Mouse (Mus musculus) kidney, postnatal 0 days (tissue): ENCODE results near the gene Nid2. TPM values are rescaled to one million over a fixed set of nuclear protein-coding genes. Genes with fewer than 3 reads are reported as not detected.

ENCODE experiments used
- ATAC-seq: fragments of 200-750 bp; cut with Nextera tagmentation; replicated peaks from 2 replicates; pipeline ENCODE4 v1.8.0; 2017; ENCODE audit warnings: low read depth, moderate number of reproducible peaks, moderate TSS enrichment, moderate library complexity; ENCODE audit not compliant: low FRiP score
- DNase-seq: peaks from one replicate; pipeline ENCODE4 v3.0.0-alpha.2; 2016; ENCODE audit warnings: low spot score
- H3K27ac ChIP-seq: fragments of 300-500 bp; sonication (generic); 2 replicates; pipeline ENCODE4 v1.5.1; 2014; ENCODE audit warnings: mild to moderate bottlenecking
- H3K27me3 ChIP-seq: fragments of 300-500 bp; sonication (generic); 2 replicates; pipeline ENCODE4 v1.6.1; 2014; ENCODE audit warnings: low read length, mixed read lengths; ENCODE audit not compliant: insufficient read depth
- H3K36me3 ChIP-seq: fragments of 300-500 bp; sonication (generic); 2 replicates; pipeline ENCODE4 v1.6.1; 2014; ENCODE audit warnings: low read length, mixed read lengths; ENCODE audit not compliant: insufficient read depth
- H3K4me1 ChIP-seq: fragments of 300-500 bp; sonication (generic); replicated peaks from 2 replicates; pipeline ENCODE4 v1.6.1; 2014; ENCODE audit warnings: antibody characterized with exemption, low read length, mixed read lengths; ENCODE audit not compliant: insufficient read depth
- H3K4me2 ChIP-seq: fragments of 300-500 bp; sonication (generic); 2 replicates; pipeline ENCODE4 v1.6.1; 2014; ENCODE audit warnings: mild to moderate bottlenecking, low read length, moderate library complexity, mixed read lengths
- H3K4me3 ChIP-seq: fragments of 300-500 bp; sonication (generic); replicated peaks from 2 replicates; pipeline ENCODE4 v1.5.1; 2014; ENCODE audit warnings: low read depth, low read length
- H3K9ac ChIP-seq: fragments of 300-500 bp; sonication (generic); 2 replicates; pipeline ENCODE4 v1.6.1; 2014; ENCODE audit warnings: low read depth, low read length
- H3K9me3 ChIP-seq: fragments of 300-500 bp; sonication (generic); replicated peaks from 2 replicates; pipeline ENCODE4 v1.6.1; 2016; ENCODE audit warnings: low read length, inconsistent platforms, mixed read lengths
- CTCF ChIP-seq: IDR thresholded peaks from 2 replicates; pipeline ENCODE4 v1.5.1; 2016; ENCODE audit warnings: antibody characterized with exemption, low read depth, mild to moderate bottlenecking, moderate library complexity
- WGBS: fragments of 180-500 bp; shearing (Covaris S2); extraction: QIAGEN DNeasy Blood & Tissue Kit; methylation state at CpG from one replicate; pipeline ENCODE4 v1.1.7; 2014; 5-methylcytosine and 5-hydroxymethylcytosine counted together
- polyA plus RNA-seq: library from polyadenylated mRNA; unstranded; fragments of >200 nt; fragmentation: Nextera tagmentation; extraction: Ambion mirVana; gene quantifications from 2 replicates; pipeline ENCODE4 v1.2.1, GENCODE M21; 2015

Gene Nid2
- polyA plus RNA-seq, 1 experiment from 2014 or later, result 65.3 TPM

GRCm38 (mm10) chr14:19775491-19775890 lies 24.4 kb downstream of the Nid2 start:
- no peak for ATAC-seq

GRCm38 (mm10) chr14:19776179-19776578 lies 25.1 kb downstream of the Nid2 start:
- no peak overlapping the region for H3K4me2 ChIP-seq
- no peak for DNase-seq
- H3K4me1 ChIP-seq, result no peaks in the 10 kb centered on the region
- no peaks in the 10 kb centered on the region for H3K9me3 ChIP-seq
- peak; percentile 14; the same call in 1 of the 2 replicates for ATAC-seq
- peak; percentile 45 for TF ChIP-seq CTCF
- H3K27ac ChIP-seq, result peak overlapping the region; percentile 51
- H3K36me3 ChIP-seq, result peaks cover 21% of the 10 kb centered on the region; the same call in 1 of the 2 replicates
- no peak overlapping the region for H3K9ac ChIP-seq
- H3K4me3 ChIP-seq, result no peak overlapping the region
- WGBS, result 95% methylated on average over 5 of the region's 5 CpGs
- H3K27me3 ChIP-seq, result no peaks in the 10 kb centered on the region

More at GRCm38 (mm10) chr14:19775491-19775890, 24.4 kb downstream of the Nid2 start:
- DNase-seq, result no peak
- Histone ChIP-seq H3K4me1 (no peaks in the 10 kb centered on the region), H3K27ac (no peak overlapping the region), H3K9ac (no peak overlapping the region), H3K4me3 (no peak overlapping the region), H3K9me3 (no peaks in the 10 kb centered on the region), H3K4me2 (no peak overlapping the region), H3K27me3 (no peaks in the 10 kb centered on the region), H3K36me3 (peaks cover 19% of the 10 kb centered on the region; the same call in 1 of the 2 replicates)
- WGBS, result 85% methylated on average over 4 of the region's 4 CpGs
- TF ChIP-seq CTCF, result no peak

GRCm38 (mm10) chr14:19776890-19777289 lies 25.8 kb downstream of the Nid2 start:
- Histone ChIP-seq H3K9ac (no peak overlapping the region), H3K9me3 (no peaks in the 10 kb centered on the region), H3K4me1 (no peaks in the 10 kb centered on the region), H3K27me3 (no peaks in the 10 kb centered on the region), H3K27ac (peak overlapping the region; percentile 51), H3K4me3 (no peak overlapping the region), H3K4me2 (no peak overlapping the region), H3K36me3 (peaks cover 26% of the 10 kb centered on the region; the same call in 1 of the 2 replicates)
- peak; percentile 88 for ATAC-seq
- 62% methylated on average over 6 of the region's 6 CpGs for WGBS
- peak; percentile 78 for DNase-seq
- peak; percentile 83 for TF ChIP-seq CTCF

GRCm38 (mm10) chr14:19777365-19777764 lies 26.3 kb downstream of the Nid2 start:
- no peak overlapping the region for H3K4me2 ChIP-seq
- H3K9ac ChIP-seq, result no peak overlapping the region
- peaks cover 26% of the 10 kb centered on the region; the same call in 1 of the 2 replicates for H3K36me3 ChIP-seq
- DNase-seq (no peak), ATAC-seq (no peak)
- no peaks in the 10 kb centered on the region for H3K4me1 ChIP-seq
- WGBS, result 92% methylated on average over 6 of the region's 6 CpGs
- no peaks in the 10 kb centered on the region for H3K9me3 ChIP-seq
- H3K27ac ChIP-seq, result no peak overlapping the region
- H3K4me3 ChIP-seq, result no peak overlapping the region
- no peak for TF ChIP-seq CTCF
- H3K27me3 ChIP-seq, result no peaks in the 10 kb centered on the region

- no peak for TF ChIP-seq CTCF
- WGBS, result 88% methylated on average over 13 of the region's 13 CpGs
Observed at GRCm38 (mm10) chr14:19777945-19778344, 26.9 kb downstream of the Nid2 start.

GRCm38 (mm10) chr14:19785797-19786588 lies 34.9 kb downstream of the Nid2 start:
- H3K4me2 ChIP-seq, result no peak overlapping the region
- WGBS, result 70% methylated on average over 9 of the region's 9 CpGs
- no peak for TF ChIP-seq CTCF
- no peak overlapping the region for H3K9ac ChIP-seq
- H3K27ac ChIP-seq, result no peak overlapping the region
- H3K4me3 ChIP-seq, result no peak overlapping the region
- H3K4me1 ChIP-seq, result no peaks in the 10 kb centered on the region
- no peaks in the 10 kb centered on the region for H3K27me3 ChIP-seq
- DNase-seq (peak; percentile 57), ATAC-seq (no peak; the same call in 1 of the 2 replicates)
- no peaks in the 10 kb centered on the region for H3K9me3 ChIP-seq
- peaks cover 13% of the 10 kb centered on the region for H3K36me3 ChIP-seq

More at GRCm38 (mm10) chr14:19777945-19778344, 26.9 kb downstream of the Nid2 start:
- DNase-seq (no peak), ATAC-seq (no peak)
- Histone ChIP-seq H3K9ac (no peak overlapping the region), H3K4me3 (no peak overlapping the region), H3K9me3 (no peaks in the 10 kb centered on the region), H3K4me1 (no peaks in the 10 kb centered on the region), H3K4me2 (no peak overlapping the region), H3K36me3 (peaks cover 26% of the 10 kb centered on the region; the same call in 1 of the 2 replicates), H3K27ac (no peak overlapping the region), H3K27me3 (no peaks in the 10 kb centered on the region)
